Mouse (Mus musculus) G1E-ER4 (cell line): ENCODE measurements around the gene Chd3. TPM values are rescaled to one million over a fixed set of nuclear protein-coding genes. Genes with fewer than 3 reads are reported as not detected.
"Not testable (repeated sequence)": the region's sequence is repeated elsewhere in the genome, so short reads cannot be mapped to it uniquely, and the experiment has no call there.

Source experiments
- GATA1 ChIP-seq: IDR thresholded peaks from one replicate; pipeline ENCODE4 v1.8.0; 2012; ENCODE audit warnings: low read length, inconsistent platforms
- polyA plus RNA-seq: library from polyadenylated mRNA; stranded (reverse); fragments of >175 nt; gene quantifications from 2 replicates; pipeline ENCODE4 v1.2.3, GENCODE M21; 2012

Chd3 gene
- polyA plus RNA-seq, 1 experiment = 331 TPM

DNA sequence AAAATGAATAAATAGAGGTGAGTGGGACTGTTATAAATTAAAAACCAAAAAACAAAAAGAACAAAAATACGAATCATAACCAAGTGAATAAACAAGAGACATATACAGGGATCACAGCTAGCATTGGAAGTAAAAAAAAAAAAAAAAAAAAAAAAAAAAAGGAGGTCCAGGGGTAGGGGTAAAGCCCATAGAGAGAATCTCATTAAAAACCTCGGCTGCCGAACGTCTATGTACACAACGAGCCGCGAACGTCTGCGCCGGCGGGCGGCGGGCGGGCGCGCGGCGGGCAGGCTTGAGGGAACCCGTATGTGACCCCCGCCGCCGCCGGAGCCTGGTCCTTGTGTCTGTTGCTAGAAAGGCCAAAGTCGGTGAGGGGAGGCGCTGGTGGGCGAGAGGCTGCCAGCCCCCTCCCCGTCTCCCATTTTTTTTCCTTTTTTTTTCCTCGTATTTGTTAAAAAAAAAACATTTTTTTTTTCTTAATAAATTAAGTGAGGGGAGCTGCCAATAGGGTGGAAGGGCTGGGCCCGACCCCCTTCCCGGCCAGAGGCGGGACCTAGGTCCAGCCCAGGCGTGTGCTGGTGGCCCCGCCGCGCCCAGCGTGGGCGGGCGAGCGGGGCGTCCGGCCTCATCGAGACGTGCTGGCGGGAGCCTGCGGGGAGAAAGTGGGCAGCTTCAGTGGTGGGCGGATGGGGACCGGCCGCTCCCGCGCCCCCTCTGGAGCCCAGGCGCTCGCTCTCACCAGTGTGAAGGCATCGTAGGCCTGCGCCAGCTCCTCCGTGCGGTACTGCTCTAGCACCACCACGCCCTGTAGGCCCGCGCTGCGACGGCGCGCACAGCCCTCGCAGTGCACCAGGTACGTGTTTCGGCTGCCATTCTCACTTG, 30.2 kb upstream of the Chd3 start:
- no peak for TF ChIP-seq GATA1

DNA sequence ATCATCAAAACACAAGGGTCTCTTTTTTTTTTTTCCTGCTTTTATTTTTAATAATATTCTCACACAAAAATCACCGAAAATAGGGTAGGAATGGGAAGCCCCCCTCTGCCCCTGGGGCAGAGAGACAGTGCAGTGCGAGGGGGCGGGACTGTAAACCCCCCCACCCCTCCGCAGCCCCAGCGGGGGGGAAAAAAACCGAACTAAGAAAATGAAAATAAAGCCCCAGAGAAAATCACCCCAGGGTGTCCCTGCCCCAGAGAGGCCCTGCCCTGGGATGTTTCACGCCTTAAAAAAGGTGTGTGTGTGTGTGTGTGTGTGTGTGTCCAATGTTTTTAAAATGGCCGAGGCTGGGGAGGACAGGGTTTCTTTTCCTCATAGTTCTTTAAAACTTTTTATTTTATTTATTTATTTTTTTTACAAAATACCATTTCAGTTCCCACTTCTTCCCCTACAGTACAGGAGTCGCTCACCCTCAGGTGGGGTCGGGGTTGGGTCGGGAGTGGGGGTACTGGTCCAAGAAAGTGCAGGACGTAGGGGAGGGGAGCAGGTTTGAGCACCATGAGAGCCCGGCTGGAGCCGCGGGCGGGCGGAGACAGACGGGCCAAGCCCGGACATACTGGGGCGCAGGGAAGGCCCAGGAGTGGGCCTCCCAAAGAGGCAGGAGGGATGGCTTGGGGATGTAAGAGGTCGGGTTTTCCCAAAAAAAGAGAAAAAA, 29.4 kb upstream of the Chd3 start:
- TF ChIP-seq GATA1 = no peak

DNA sequence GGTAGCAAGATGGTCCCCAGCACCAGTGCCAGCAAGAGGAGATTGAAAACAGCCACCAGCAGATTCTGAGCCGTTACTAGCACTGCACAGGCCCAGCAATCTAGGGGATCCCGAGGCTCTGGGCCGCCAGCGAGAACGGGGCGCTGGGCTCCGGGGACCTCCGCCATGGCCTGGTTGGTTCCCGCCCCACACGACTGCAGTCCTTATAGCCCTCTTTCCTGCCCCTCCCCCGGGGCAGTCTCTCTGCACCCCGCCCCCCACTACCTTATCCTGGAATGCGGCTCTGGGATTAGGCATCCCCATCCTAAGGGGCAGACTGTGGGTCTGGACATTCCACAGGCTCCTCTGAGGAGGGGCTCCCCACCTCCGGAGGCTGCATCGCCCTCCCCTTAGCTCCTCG, 28.9 kb upstream of the Chd3 start, which contains the start of gene Tmem88:
Tmem88 (minus strand) TSS at position 176 of the 400 bp plus-strand sequence.
- TF ChIP-seq GATA1 = no peak

DNA sequence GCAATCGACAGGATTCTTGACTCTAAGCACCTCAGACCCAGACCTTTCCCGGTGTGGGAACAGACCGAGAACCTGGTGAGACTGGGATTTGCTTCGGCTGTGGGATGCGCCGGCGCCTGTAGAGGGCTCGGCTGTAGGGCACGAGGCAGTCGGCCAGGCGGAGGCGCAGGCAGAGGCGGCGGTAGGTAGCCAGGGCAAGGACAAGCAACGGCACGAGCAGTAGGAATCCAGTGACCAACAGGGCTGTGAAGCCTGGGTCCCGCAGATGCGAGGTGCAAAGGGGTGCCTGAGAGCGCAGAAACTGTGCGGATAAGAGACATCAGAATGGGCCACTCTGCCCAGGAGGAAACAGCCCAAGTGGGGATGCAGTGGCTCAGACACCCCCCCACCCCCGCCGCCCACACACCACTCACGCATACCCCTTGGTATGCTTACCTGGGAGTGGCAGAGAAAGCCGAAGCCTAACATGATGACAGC, 28.4 kb upstream of the Chd3 start:
- TF ChIP-seq GATA1 = no peak

DNA sequence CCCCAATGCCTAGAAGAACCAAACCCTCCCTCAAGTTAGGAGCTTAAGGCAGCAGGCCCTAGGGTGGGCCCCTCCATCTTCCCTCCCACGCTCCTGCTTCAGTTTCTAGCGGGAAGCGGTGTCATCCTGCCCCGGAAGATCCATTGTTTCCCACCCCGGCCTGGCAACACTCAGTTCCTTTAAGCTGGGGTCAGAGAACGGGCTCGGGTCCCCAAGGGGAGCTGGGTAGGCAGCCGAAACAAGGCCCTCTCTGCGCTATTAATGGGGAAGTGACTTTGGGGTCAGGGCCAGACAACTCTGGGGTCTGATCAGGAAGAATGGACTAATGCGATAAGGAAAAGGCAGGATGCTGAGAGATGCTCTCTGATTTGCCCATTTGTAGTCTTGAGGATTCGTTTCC, 27.6 kb upstream of the Chd3 start:
- TF ChIP-seq GATA1 = no peak

DNA sequence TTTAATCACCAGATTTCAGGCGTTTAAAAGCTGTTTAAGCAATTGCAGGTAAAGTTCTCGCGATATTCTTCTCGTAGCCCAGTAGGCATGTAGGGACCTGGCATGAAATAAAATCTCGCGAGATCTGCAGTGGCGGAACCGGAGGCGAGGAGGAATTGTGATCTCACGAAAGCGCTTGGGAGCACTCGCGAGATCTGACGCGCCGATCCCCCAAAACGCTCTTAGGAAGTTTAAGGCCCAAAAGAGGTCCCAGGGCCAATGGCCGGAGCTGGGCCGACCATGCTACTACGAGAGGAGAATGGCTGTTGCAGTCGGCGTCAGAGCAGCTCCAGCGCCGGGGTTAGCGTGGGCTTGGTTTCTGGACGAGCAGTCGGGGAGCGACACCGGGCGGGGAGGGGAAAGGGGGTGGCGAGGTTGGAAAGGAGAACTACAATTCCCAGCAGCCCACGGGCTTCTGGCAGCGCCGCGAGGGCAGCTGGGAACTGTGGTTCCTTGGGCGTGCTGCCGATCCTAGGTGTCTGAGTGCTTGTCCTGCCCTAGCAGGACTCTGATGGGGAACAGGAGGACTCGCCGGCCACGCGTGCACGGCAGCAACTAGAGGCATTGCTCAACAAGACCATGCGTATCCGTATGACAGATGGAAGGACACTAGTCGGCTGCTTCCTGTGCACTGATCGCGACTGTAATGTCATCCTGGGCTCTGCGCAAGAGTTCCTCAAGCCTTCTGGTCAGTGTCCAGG, 26.6 kb upstream of the Chd3 start:
- no peak for TF ChIP-seq GATA1

DNA sequence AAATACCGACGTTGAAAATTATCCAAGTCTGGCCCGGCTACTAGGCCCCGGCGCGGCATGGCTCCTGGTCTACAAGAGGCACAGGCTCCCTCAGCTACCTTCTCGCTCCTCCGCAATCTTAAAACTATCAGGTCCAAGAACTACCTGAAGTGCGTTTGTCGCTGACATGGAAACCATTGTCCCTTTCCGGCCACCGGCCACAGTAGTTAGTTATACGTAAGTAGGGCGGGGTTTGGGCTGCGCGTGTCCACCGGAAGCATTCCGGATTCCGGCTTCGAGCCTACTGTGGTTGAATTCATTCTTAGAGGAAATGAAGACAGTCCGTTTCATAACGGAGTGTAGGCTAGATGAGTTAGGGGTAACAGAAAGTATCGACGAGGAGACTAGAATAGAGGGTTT, 26.0 kb upstream of the Chd3 start, which contains the start of the genes Naa38 and Cyb5d1:
Naa38 (plus strand) TSS at position 253 of the 399 bp plus-strand sequence.
Cyb5d1 (minus strand) TSS at position 397 of the 399 bp plus-strand sequence.
- not testable (repeated sequence) for TF ChIP-seq GATA1

DNA sequence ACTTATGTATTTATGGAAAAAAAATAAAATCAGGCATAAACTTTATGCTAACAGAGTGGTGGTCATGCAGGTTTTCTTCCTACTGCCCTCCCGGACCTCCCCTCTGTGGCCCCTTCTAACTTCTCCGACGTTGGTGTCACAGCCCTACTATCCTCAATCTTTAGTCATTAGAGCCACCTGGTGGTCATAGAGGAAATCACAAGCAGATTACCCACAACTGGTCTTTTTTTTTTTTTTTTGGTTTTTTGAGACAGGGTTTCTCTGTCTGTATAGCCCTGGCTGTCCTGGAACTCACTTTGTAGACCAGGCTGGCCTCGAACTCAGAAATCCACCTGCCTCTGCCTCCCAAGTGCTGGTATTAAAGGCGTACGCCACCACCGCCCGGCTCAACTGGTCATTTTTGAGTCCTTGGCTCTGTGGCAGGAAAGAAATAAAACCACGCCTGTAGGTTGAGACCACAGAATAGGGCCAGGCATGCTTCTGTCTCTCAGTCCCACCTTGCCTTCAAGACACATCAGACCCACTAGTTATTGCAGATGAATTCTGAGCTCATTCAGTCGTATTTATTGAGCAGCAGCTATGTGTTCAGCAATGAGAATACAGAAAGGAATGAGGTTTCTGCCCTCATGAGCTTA, 21.3 kb upstream of the Chd3 start:
- TF ChIP-seq GATA1 = no peak

DNA sequence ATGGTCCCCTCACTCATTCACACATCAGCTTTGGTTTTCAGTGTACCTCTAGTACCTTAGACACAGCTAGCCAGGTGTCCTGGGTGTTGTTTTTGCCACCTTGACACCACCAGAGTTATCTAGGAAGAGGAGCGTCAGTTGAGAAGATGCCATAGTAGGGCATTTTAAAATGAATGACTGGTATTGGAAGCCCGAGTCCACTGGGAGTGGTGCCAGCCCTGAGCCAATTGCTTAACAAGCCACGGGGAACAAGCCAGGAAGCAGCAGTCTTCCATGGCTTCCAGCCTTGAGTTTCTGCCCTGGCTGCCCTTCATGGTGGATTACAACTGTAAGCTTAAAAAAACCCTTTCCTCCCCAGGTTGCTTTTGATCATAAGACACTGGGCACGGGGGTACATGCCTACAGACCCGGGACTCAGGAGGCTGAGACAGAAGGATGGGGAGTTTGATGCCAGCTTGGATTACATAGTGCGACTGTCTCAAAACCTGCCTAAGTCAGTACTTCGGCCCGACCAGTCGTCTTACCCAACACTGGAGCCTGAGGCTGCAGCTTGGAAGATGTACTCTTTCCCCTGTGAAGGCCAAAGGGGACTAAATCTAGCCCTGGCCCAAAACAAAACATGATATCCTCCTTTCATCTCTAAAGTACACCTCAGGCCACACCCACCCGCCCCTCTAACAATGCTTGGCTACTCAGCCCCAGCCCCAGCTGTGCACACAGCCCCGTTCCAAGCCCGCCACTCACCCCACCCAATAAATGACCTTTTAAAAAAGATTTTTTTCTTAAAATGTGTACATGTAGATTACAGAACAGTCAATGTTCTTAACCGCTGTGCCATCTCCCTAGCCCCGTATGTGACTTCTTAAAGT, 20.6 kb upstream of the Chd3 start:
- no peak for TF ChIP-seq GATA1

DNA sequence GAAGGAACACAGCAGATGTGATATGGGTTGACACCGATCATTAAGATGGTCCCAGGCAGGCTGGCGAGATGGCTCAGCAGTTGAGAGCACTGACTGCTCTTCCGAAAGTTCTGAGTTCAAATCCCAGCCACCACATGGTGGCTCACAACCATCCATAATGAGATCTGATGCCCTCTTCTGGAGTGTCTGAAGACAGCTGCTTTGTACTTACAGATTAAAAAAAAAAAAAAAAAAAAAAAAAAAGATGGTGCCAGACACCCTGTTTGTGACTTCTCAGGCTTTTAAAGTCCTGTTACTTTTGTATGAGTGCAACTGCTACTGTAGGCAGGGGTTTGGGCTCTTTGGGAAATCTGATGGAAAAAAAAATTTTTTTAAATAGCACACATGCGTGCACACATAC, 19.5 kb upstream of the Chd3 start:
- no peak for TF ChIP-seq GATA1

DNA sequence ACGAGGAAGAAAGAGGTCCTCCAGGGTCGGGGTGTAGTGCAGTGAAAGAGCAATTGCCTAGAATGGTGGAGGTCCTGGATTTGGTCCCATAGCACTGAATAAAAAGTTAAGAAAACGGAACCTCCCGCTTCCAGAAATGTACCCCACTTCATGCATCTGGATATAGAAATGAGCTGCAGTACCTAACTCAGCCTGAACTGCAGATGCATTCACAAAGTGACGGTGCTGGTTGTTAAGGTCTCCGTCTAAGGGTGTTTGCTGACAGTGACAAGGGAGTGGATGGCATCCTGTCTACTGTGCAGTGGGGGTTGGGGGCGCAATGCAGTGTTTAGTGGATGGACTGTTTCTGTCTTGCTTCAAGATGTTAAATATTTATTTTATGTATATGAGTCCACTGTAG, 17.6 kb upstream of the Chd3 start:
- TF ChIP-seq GATA1 = no peak

DNA sequence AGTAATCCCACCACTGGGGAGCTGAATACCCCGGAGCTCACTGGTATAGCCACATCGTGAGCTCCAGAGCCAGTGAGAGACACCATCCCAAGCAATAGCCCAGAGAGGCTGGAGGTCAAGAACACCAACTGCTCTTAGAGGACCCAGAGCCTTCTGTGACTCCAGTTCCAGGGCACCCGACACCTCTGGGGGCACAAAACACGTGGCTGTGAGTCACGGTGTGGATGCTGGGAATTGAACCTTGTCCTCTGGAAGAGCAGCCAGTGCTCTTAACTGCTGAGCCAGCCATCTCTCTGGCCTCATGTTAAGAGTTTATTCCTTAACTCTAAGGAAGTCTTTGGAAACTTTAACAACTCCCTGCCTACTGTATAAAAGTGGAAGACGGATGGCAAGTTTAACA, 15.8 kb upstream of the Chd3 start:
- no peak for TF ChIP-seq GATA1

DNA sequence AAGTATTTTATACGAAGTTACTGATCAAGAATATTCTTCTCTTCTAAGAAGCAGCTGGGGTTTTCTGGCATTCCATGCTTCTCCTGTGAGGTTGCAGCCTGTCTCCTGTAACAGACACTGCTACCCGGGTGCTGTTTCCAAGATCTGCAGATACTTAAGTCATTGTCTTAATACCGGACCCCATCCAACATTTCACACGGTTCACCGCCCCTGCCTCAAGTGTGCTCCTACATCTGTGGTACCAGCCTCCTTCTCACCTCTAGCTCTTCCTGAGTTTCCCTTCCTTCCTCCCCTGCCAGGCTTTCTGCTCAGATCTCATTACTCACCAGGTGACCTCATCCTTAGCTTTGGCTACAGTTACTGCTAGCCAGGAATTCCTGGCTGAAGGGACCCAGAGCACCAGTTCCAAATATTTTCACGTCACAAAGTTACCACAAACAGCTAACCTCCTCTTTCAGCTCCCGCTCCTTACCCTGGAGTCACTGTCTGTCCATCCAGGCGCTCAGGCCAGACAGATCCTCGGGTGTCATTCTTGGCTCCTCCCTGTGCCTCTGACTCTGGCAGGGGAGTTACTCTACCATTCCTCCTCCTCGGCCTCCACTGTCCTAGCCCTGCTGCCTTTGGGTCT, 13.4 kb upstream of the Chd3 start:
- no peak for TF ChIP-seq GATA1

DNA sequence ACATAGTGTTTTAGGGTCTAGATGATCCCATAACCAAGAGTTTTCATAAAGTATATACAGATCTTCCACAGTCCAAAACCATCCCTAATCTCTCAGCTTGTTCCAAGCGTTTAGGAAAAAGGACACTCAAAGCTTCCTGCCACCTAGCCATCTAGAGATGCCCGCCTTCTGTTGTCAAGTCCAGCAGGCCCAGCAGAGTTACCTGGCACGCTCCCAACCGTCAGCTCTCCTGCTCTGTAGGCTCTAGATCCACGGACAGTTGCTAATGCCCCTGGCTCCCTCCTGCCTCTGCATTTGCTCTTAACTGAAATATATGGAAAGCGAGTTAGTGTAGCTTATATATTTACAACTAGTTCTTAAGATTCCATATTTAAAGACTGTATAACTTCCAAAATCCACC, 12.2 kb upstream of the Chd3 start:
- TF ChIP-seq GATA1 = no peak
